Mouse (Mus musculus) spleen, adult 2 months (tissue): ENCODE data around the gene Fam118a. TPM values are rescaled to one million over a fixed set of nuclear protein-coding genes. Genes with fewer than 3 reads are reported as not detected.
"Not testable (repeated sequence)": the region's sequence is repeated elsewhere in the genome, so short reads cannot be mapped to it uniquely, and the experiment has no call there.

Experiments used
- DNase-seq, 2 experiments: peaks; one replicate each; pipeline versions ENCODE4 v3.0.0 to v3.0.0-alpha.2; 2012 to 2021; ENCODE audit warnings: low spot score in 2 of 2, low read depth in 1 of 2
- H3K27ac ChIP-seq: fragments of 200-500 bp; 2 replicates; pipeline ENCODE4 v1.5.1; 2012; ENCODE audit warnings: low read length, inconsistent platforms; ENCODE audit not compliant: insufficient read depth
- H3K27me3 ChIP-seq: fragments of 200-500 bp; 2 replicates; pipeline ENCODE4 v1.6.1; 2012; ENCODE audit warnings: mild to moderate bottlenecking, moderate library complexity, low read length, inconsistent platforms; ENCODE audit not compliant: control insufficient read depth, insufficient read depth
- H3K36me3 ChIP-seq: fragments of 200-500 bp; 2 replicates; pipeline ENCODE4 v1.6.1; 2012; ENCODE audit warnings: mild to moderate bottlenecking, low read length, inconsistent platforms; ENCODE audit not compliant: control insufficient read depth, insufficient read depth
- H3K4me1 ChIP-seq: fragments of 200-500 bp; 2 replicates; pipeline ENCODE4 v1.6.1; 2011; ENCODE audit warnings: inconsistent platforms; ENCODE audit not compliant: control insufficient read depth, insufficient read depth, insufficient read length
- H3K4me3 ChIP-seq: fragments of 200-500 bp; 2 replicates; pipeline ENCODE4 v1.5.1; 2011; ENCODE audit warnings: mild to moderate bottlenecking, inconsistent platforms; ENCODE audit not compliant: insufficient read depth, insufficient read length; ENCODE audit errors: extremely low read depth
- CTCF ChIP-seq: fragments of 200-500 bp; IDR thresholded peaks from 2 replicates; pipeline ENCODE4 v1.5.1; 2011; ENCODE audit warnings: mild to moderate bottlenecking, inconsistent platforms; ENCODE audit not compliant: insufficient read depth, insufficient read length, insufficient replicate concordance; ENCODE audit errors: extremely low read depth
- POLR2A ChIP-seq: fragments of 200-500 bp; IDR thresholded peaks from 2 replicates; pipeline ENCODE4 v1.6.1; 2011; ENCODE audit warnings: low read depth, low read length, inconsistent platforms
- WGBS: fragments of 180-500 bp; shearing (Covaris S2); methylation state at CpG from one replicate; pipeline ENCODE4 v1.1.7; 2018; 5-methylcytosine and 5-hydroxymethylcytosine counted together
- polyA plus RNA-seq: library from polyadenylated mRNA; depleted of rRNA; stranded (reverse); fragments of >200 nt; gene quantifications from 2 replicates; pipeline ENCODE4 v1.2.3, GENCODE M21; 2012

The Fam118a gene
- polyA plus RNA-seq, 1 experiment: 4.0 TPM

GRCm38 (mm10) chr15:85031866-85032265 is 3.1 kb downstream of the Fam118a start:
- no peaks in the 10 kb centered on the region for H3K36me3 ChIP-seq
- no peaks in the 10 kb centered on the region for H3K4me1 ChIP-seq
- no peak for DNase-seq
- 80% methylated on average over 3 of the region's 3 CpGs for WGBS
- no peak overlapping the region for H3K4me3 ChIP-seq
- no peak overlapping the region for H3K27ac ChIP-seq
- TF ChIP-seq CTCF: no peak
- no peak for TF ChIP-seq POLR2A
- no peaks in the 10 kb centered on the region for H3K27me3 ChIP-seq

GRCm38 (mm10) chr15:85033916-85034315 is 5.2 kb downstream of the Fam118a start:
- DNase-seq, H3K36me3 ChIP-seq: not testable (repeated sequence)
- 51% methylated on average over 7 of the region's 7 CpGs for WGBS

GRCm38 (mm10) chr15:85036566-85037342 is 8.0 kb downstream of the Fam118a start:
- Histone ChIP-seq H3K27ac (peak overlapping the region; percentile 45), H3K4me1 (peaks cover 9% of the 10 kb centered on the region; the same call in 1 of the 2 replicates), H3K36me3 (no peaks in the 10 kb centered on the region), H3K27me3 (no peaks in the 10 kb centered on the region), H3K4me3 (peak overlapping the region; percentile 68)
- TF ChIP-seq POLR2A: peak; percentile 24
- no peak for TF ChIP-seq CTCF
- WGBS: under 1% methylated on average over 75 of the region's 75 CpGs
- DNase-seq: peak; percentile 89 to 95

More at GRCm38 (mm10) chr15:85033916-85034315, 5.2 kb downstream of the Fam118a start:
- H3K27me3 ChIP-seq, H3K4me3 ChIP-seq, H3K4me1 ChIP-seq, H3K27ac ChIP-seq: not testable (repeated sequence)

- no peaks in the 10 kb centered on the region for H3K36me3 ChIP-seq
- WGBS: 3% methylated on average over 8 of the region's 8 CpGs
- no peaks in the 10 kb centered on the region for H3K27me3 ChIP-seq
- H3K27ac ChIP-seq: peak overlapping the region; percentile 45
- H3K4me3 ChIP-seq: peak overlapping the region; percentile 68
- TF ChIP-seq CTCF: no peak
- no peak for TF ChIP-seq POLR2A
- H3K4me1 ChIP-seq: peaks cover 12% of the 10 kb centered on the region; the same call in 1 of the 2 replicates
- no peak for DNase-seq
Measured at GRCm38 (mm10) chr15:85037343-85037690, 8.6 kb downstream of the Fam118a start.

- no peak for DNase-seq
- H3K4me1 ChIP-seq: peaks cover 19% of the 10 kb centered on the region; the same call in 1 of the 2 replicates
- TF ChIP-seq CTCF: no peak
- TF ChIP-seq POLR2A: no peak
- peaks cover 5% of the 10 kb centered on the region; the same call in 1 of the 2 replicates for H3K36me3 ChIP-seq
- no peaks in the 10 kb centered on the region for H3K27me3 ChIP-seq
- 84% methylated on average over 10 of the region's 10 CpGs for WGBS
- H3K27ac ChIP-seq: peak overlapping the region; percentile 55
- H3K4me3 ChIP-seq: no peak overlapping the region
Measured at GRCm38 (mm10) chr15:85041546-85042225, 12.9 kb downstream of the Fam118a start.

- peak; percentile 60 to 85 for DNase-seq
- Histone ChIP-seq H3K27ac (peak overlapping the region; percentile 80), H3K36me3 (peaks cover 6% of the 10 kb centered on the region), H3K4me3 (no peak overlapping the region), H3K4me1 (peaks cover 18% of the 10 kb centered on the region; the same call in 1 of the 2 replicates), H3K27me3 (no peaks in the 10 kb centered on the region)
- 28% methylated on average over 4 of the region's 4 CpGs for WGBS
- TF ChIP-seq POLR2A (no peak), CTCF (peak; percentile 50; the same call in 1 of the 2 replicates)
Measured at GRCm38 (mm10) chr15:85042361-85042954, 13.7 kb downstream of the Fam118a start.

GRCm38 (mm10) chr15:85043116-85043515 is 14.4 kb downstream of the Fam118a start:
- WGBS: 57% methylated on average over 5 of the region's 5 CpGs
- DNase-seq: no peak
- H3K27me3 ChIP-seq: no peaks in the 10 kb centered on the region
- peaks cover 12% of the 10 kb centered on the region; the same call in 1 of the 2 replicates for H3K4me1 ChIP-seq
- H3K4me3 ChIP-seq: no peak overlapping the region
- H3K36me3 ChIP-seq: peaks cover 8% of the 10 kb centered on the region
- no peak for TF ChIP-seq CTCF
- TF ChIP-seq POLR2A: no peak
- peak overlapping the region; percentile 80 for H3K27ac ChIP-seq
